Mouse (Mus musculus) kidney, adult 2 months (tissue): ENCODE data around the gene Riok1. TPM values are rescaled to one million over a fixed set of nuclear protein-coding genes. Genes with fewer than 3 reads are reported as not detected.

Experiments used
- DNase-seq: peaks from one replicate; pipeline ENCODE4 v3.0.0; 2021
- H3K27ac ChIP-seq: fragments of 200-500 bp; 2 replicates; pipeline ENCODE4 v1.5.1; 2012; ENCODE audit warnings: low read depth, low read length, control low read depth, inconsistent platforms; ENCODE audit not compliant: insufficient read depth
- H3K27me3 ChIP-seq: fragments of 200-500 bp; replicated peaks from 2 replicates; pipeline ENCODE4 v1.6.1; 2012; ENCODE audit warnings: mild to moderate bottlenecking, moderate library complexity, low read length, inconsistent platforms; ENCODE audit not compliant: control insufficient read depth, insufficient read depth
- H3K36me3 ChIP-seq: fragments of 200-500 bp; 2 replicates; pipeline ENCODE4 v1.6.1; 2012; ENCODE audit warnings: mild to moderate bottlenecking, moderate library complexity, low read length, inconsistent platforms; ENCODE audit not compliant: control insufficient read depth, insufficient read depth
- H3K4me1 ChIP-seq: fragments of 200-500 bp; 2 replicates; pipeline ENCODE4 v1.6.1; 2011; ENCODE audit warnings: low read length; ENCODE audit not compliant: control insufficient read depth, insufficient read depth
- H3K4me3 ChIP-seq: fragments of 200-500 bp; 2 replicates; pipeline ENCODE4 v1.5.1; 2011; ENCODE audit warnings: mild to moderate bottlenecking, low read depth, low read length, control low read depth; ENCODE audit not compliant: insufficient read depth
- CTCF ChIP-seq: fragments of 200-500 bp; conservative IDR thresholded peaks from 2 replicates; pipeline ENCODE4 v1.5.1; 2011; ENCODE audit warnings: low read depth, mild to moderate bottlenecking, control low read depth, low read length, moderate library complexity, mixed read lengths; ENCODE audit not compliant: insufficient read depth, insufficient read length
- POLR2A ChIP-seq: fragments of 200-500 bp; IDR thresholded peaks from one replicate; pipeline ENCODE4 v1.6.1; 2011; ENCODE audit warnings: low read depth, low read length, control low read depth
- WGBS: fragments of 180-500 bp; shearing (Covaris S2); methylation state at CpG from one replicate; pipeline ENCODE4 v1.1.7; 2018; 5-methylcytosine and 5-hydroxymethylcytosine counted together
- polyA plus RNA-seq: library from polyadenylated mRNA; depleted of rRNA; stranded (reverse); fragments of >200 nt; gene quantifications from 2 replicates; pipeline ENCODE4 v1.2.3, GENCODE M21; 2012

The Riok1 gene
- polyA plus RNA-seq, 1 experiment: 7.6 TPM

- no peaks in the 10 kb centered on the region for H3K4me1 ChIP-seq
- no peaks in the 10 kb centered on the region for H3K27me3 ChIP-seq
- no peak overlapping the region for H3K27ac ChIP-seq
- TF ChIP-seq CTCF: no peak
- no peak for TF ChIP-seq POLR2A
- 72% methylated on average over 3 of the region's 3 CpGs for WGBS
- no peak for DNase-seq
- no peak overlapping the region for H3K4me3 ChIP-seq
- no peaks in the 10 kb centered on the region for H3K36me3 ChIP-seq
Measured at GRCm38 (mm10) chr13:38018791-38019190, 18.0 kb upstream of the Riok1 start.

DNA sequence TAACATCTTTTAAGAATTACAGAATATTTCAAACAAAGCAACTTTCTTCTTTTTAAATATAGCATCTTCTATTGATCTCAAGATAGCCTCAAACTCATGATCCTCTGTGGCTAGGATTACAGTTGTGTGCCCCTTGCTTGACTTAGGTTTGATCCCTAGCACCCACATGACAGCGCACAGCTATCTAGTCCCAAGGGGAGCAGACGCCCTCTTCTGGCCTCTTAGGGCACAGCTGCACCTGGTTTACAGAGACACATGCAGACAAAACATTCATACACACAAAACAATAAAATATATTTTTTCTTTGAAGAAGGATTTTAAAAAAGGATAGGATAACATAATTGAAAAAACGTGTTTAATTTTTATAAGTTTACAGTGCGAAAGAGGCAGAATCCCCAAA, 10.9 kb upstream of the Riok1 start:
- H3K27ac ChIP-seq: no peak overlapping the region
- TF ChIP-seq POLR2A: no peak
- TF ChIP-seq CTCF: peak; percentile 31; the same call in 1 of the 2 replicates
- H3K4me1 ChIP-seq: no peaks in the 10 kb centered on the region
- peak; percentile 14 for DNase-seq
- WGBS: 49% methylated on average over 4 of the region's 4 CpGs
- H3K4me3 ChIP-seq: no peak overlapping the region
- H3K36me3 ChIP-seq: no peaks in the 10 kb centered on the region
- H3K27me3 ChIP-seq: no peaks in the 10 kb centered on the region

DNA sequence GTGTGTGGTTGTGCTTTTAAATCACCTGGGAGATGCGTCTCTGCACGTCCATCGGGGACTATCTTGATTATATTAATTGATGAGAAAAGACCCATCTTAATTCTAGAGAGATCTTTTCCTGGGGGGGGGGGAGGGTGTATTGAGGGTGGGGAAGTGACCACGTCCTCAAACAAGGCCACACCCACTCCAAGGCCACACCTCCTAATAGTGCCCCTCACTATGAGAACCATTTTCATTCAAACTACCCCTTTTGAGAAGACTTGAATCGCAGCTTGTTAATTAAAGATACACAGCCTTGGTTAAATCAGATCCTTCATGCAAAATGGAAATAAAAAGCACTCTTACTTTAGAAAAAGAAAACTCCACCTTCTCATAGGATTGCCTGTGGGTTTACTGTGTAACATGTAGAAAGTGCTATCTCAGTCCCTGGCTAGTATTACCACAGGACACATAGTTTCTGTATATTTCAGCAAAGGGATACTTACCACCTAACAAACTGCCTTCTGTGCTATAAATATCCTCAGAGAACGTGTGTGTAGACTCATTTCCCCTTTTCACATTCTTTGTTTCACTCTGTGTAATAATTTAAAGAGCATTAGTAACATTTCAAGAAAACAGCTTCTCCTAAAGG, 9.1 kb upstream of the Riok1 start:
- WGBS: 62% methylated on average over 6 of the region's 6 CpGs
- Histone ChIP-seq H3K27me3 (no peaks in the 10 kb centered on the region), H3K27ac (no peak overlapping the region)

DNA sequence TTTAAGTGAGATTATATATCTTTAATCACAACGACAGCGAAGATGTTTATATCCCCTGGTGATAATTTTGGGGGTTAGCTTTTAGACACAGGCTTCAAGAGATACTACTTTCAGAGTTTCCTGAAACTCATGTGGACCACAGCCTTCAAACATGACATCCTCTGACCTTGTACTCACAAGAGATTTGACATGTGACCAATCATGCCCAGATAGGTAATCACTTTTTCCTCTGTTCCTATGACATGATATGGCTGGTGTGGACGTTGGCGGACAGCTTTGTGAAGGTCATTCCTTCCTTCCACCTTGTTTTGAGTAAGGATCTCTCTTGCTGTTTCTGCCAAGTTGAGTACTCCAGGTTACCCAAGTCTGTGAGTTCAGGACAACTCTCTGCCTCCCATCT, 8.4 kb upstream of the Riok1 start:
- 83% methylated on average over 4 of the region's 4 CpGs for WGBS
- Histone ChIP-seq H3K4me3 (no peak overlapping the region), H3K27ac (no peak overlapping the region), H3K36me3 (no peaks in the 10 kb centered on the region), H3K27me3 (no peaks in the 10 kb centered on the region), H3K4me1 (no peaks in the 10 kb centered on the region)
- no peak for DNase-seq
- TF ChIP-seq POLR2A (no peak), CTCF (no peak)

More for the DNA sequence above, 9.1 kb upstream of the Riok1 start:
- no peaks in the 10 kb centered on the region for H3K4me1 ChIP-seq
- no peak for DNase-seq
- H3K4me3 ChIP-seq: no peak overlapping the region
- TF ChIP-seq POLR2A (no peak), CTCF (no peak)
- no peaks in the 10 kb centered on the region for H3K36me3 ChIP-seq

- peak; percentile 25; the same call in 1 of the 2 replicates for TF ChIP-seq CTCF
- peak; percentile 70 for TF ChIP-seq POLR2A
- peak; percentile 98 for DNase-seq
- Histone ChIP-seq H3K4me3 (peak within 1 kb of the TSS; percentile 89), H3K36me3 (no peaks in the 10 kb centered on the region; the same call in 1 of the 2 replicates), H3K27me3 (no peaks in the 10 kb centered on the region), H3K4me1 (peaks cover 10% of the 10 kb centered on the region; the same call in 1 of the 2 replicates), H3K27ac (peak within 1 kb of the TSS; percentile 49)
- under 1% methylated on average over 47 of the region's 47 CpGs for WGBS
Measured at GRCm38 (mm10) chr13:38037044-38037687, 371 bp downstream of the Riok1 start, which contains the start of gene Cage1. TSS of gene Cage1 (minus strand) at chr13:38037069.

- no peaks in the 10 kb centered on the region for H3K27me3 ChIP-seq
- H3K4me3 ChIP-seq: peak overlapping the region; percentile 89
- H3K36me3 ChIP-seq: no peaks in the 10 kb centered on the region; the same call in 1 of the 2 replicates
- TF ChIP-seq CTCF: no peak
- no peak for TF ChIP-seq POLR2A
- peaks cover 10% of the 10 kb centered on the region; the same call in 1 of the 2 replicates for H3K4me1 ChIP-seq
- peak; percentile 33 for DNase-seq
- H3K27ac ChIP-seq: no peak overlapping the region
- WGBS: 15% methylated on average over 12 of the region's 12 CpGs
Measured at GRCm38 (mm10) chr13:38037811-38038210, 1.0 kb downstream of the Riok1 start.

- no peak for TF ChIP-seq POLR2A
- TF ChIP-seq CTCF: no peak
- no peak for DNase-seq
- 90% methylated on average over 3 of the region's 3 CpGs for WGBS
- Histone ChIP-seq H3K36me3 (peaks cover 7% of the 10 kb centered on the region), H3K27ac (no peak overlapping the region), H3K4me1 (no peaks in the 10 kb centered on the region), H3K4me3 (no peak overlapping the region), H3K27me3 (no peaks in the 10 kb centered on the region)
Measured at GRCm38 (mm10) chr13:38049888-38050287, 13.1 kb downstream of the Riok1 start.
